Comparison of ENCODE assay signal across 10 mouse cellular contexts in genomic region chr4:117202992-117203354, GRCm38 (mm10). TPM values are rescaled to one million over a fixed set of nuclear protein-coding genes. Genes with fewer than 3 reads are reported as not detected.
DNase-seq lines count a peak whose midpoint lies in the region; ATAC-seq and TF ChIP-seq lines count a peak whose summit lies in the region.
"Had no signal": no experiment of that assay in that cellular context is flagged by ENCODE, and none has a peak within 500 bp of the region (broad histone marks: within the 10 kb centered on the region; RNA-seq: fewer than 3 reads in every experiment).

No protein-coding gene starts in this region.

- WGBS in liver, embryonic 11.5 days: 59% methylated on average over 4 of the region's 4 CpGs
- WGBS in embryonic facial prominence, embryonic 15.5 days: 59% methylated on average over 4 of the region's 4 CpGs

- no peak overlapping the region for H3K4me3 ChIP-seq in gastrocnemius, adult 2 months
- no peak overlapping the region for H3K4me3 ChIP-seq in liver, embryonic 11.5 days (ENCODE audit: low read depth, low read length)
- no peak overlapping the region for H3K4me3 ChIP-seq in embryonic facial prominence, embryonic 15.5 days (replicated peaks)

- no peaks in the 10 kb centered on the region for H3K27me3 ChIP-seq in liver, embryonic 11.5 days (replicated peaks; ENCODE audit: control insufficient read depth, insufficient read depth, low read length)
- no peaks in the 10 kb centered on the region for H3K27me3 ChIP-seq in embryonic facial prominence, embryonic 15.5 days

- intact Hi-C loops in gastrocnemius, adult 2 months (cut with DNase I): no loop called here

- no peaks in the 10 kb centered on the region for H3K4me1 ChIP-seq in liver, embryonic 11.5 days (replicated peaks; ENCODE audit: control insufficient read depth, insufficient read depth, low read length)
- peaks cover 3% of the 10 kb centered on the region; the same call in 1 of the 2 replicates for H3K4me1 ChIP-seq in embryonic facial prominence, embryonic 15.5 days

- H3K27ac ChIP-seq in gastrocnemius, adult 2 months: peak overlapping the region; percentile 76; the same call in 1 of the 2 replicates
- 0 out of 2 replicates have a peak overlapping the region, but pooled peaks have one; percentile 17 for H3K27ac ChIP-seq in liver, embryonic 11.5 days (ENCODE audit: low read depth, low read length)
- peak overlapping the region; percentile 85; the same call in 1 of the 2 replicates for H3K27ac ChIP-seq in embryonic facial prominence, embryonic 15.5 days (replicated peaks)

- ATAC-seq in liver, embryonic 11.5 days (replicated peaks; ENCODE audit: low FRiP score): no peak; the same call in 1 of the 2 replicates
- 0 out of 2 replicates have a peak, but pooled peaks have one; percentile 29 for ATAC-seq in embryonic facial prominence, embryonic 15.5 days (ENCODE audit: insufficient number of reproducible peaks, low FRiP score, low TSS enrichment, low read depth)
- peak; percentile 41 for ATAC-seq in megakaryocyte progenitor cell, adult 5-6 weeks (replicated peaks; ENCODE audit: poor library complexity)
- ATAC-seq in erythroid progenitor cell, adult 5-6 weeks (replicated peaks; ENCODE audit: low FRiP score, poor library complexity, severe bottlenecking): no peak

- DNase-seq in gastrocnemius, adult 2 months: no peak
- DNase-seq in gastrocnemius, postnatal 4 days (ENCODE audit: low spot score in 2 of 2): no peak
- no peak for DNase-seq in liver, embryonic 11.5 days (ENCODE audit: low spot score)
- DNase-seq in liver: no peak
- DNase-seq in spleen, adult 18-20 months: no peak
- DNase-seq: gastrocnemius, postnatal 36 days had no signal

- no peaks in the 10 kb centered on the region for H3K9me3 ChIP-seq in liver, embryonic 11.5 days (ENCODE audit: control insufficient read depth, low read length)
- no peaks in the 10 kb centered on the region for H3K9me3 ChIP-seq in embryonic facial prominence, embryonic 15.5 days (replicated peaks)

- H3K4me2 ChIP-seq in liver, embryonic 11.5 days: no peak overlapping the region
- no peak overlapping the region for H3K4me2 ChIP-seq in embryonic facial prominence, embryonic 15.5 days (replicated peaks)

- no peak overlapping the region for H3K9ac ChIP-seq in liver, embryonic 11.5 days (ENCODE audit: low read depth, low read length)
- H3K9ac ChIP-seq in embryonic facial prominence, embryonic 15.5 days: no peak overlapping the region

- H3K36me3 ChIP-seq in liver, embryonic 11.5 days (ENCODE audit: control insufficient read depth, insufficient read depth, low read length): no peaks in the 10 kb centered on the region
- H3K36me3 ChIP-seq in embryonic facial prominence, embryonic 15.5 days: no peaks in the 10 kb centered on the region

- no peak for TF ChIP-seq CTCF in gastrocnemius, adult 2 months (IDR thresholded peaks at IDR 0.05)

RNA-seq across cellular contexts. Expression of gene Kif2c, which starts 20.5 kb away (rescaled TPM):
- not detected for total RNA-seq in gastrocnemius, adult 2 months (2021)
- total RNA-seq in gastrocnemius, postnatal 4 days (2021): 10 to 100 TPM in 1 of 2 experiments, 1 to 10 TPM in 1; 9.6 to 10.9 TPM
- polyA plus RNA-seq in liver, embryonic 11.5 days (2014; fragmentation: Nextera tagmentation; extraction: Ambion mirVana): 57.3 and 68.0 TPM in 2 replicates
- polyA plus RNA-seq in embryonic facial prominence, embryonic 15.5 days (2015; fragmentation: Nextera tagmentation; extraction: Ambion mirVana): 45.8 and 47.5 TPM in 2 replicates
- total RNA-seq in megakaryocyte progenitor cell, adult 5-6 weeks (2015): 33.3 and 33.7 TPM in 2 replicates
- total RNA-seq in megakaryocyte progenitor cell, adult 5-6 weeks (2017): 45.9 and 46.4 TPM in 2 replicates
- 67.8 and 92.6 TPM in 2 replicates for total RNA-seq in erythroid progenitor cell, adult 5-6 weeks (2015; ENCODE audit: low replicate concordance)
- total RNA-seq in erythroid progenitor cell, adult 5-6 weeks (2017; ENCODE audit: low replicate concordance): 69.3 and 112 TPM in 2 replicates

RNA-seq across cellular contexts. Expression of gene Rps8, which starts 46.9 kb away (rescaled TPM):
- total RNA-seq in gastrocnemius, adult 2 months (2021): 100 to 1,000 TPM; 527 to 622 TPM
- 1,000 to 10,000 TPM; 1,262 to 1,321 TPM for total RNA-seq in gastrocnemius, postnatal 4 days (2021)
- 1,349 and 1,481 TPM in 2 replicates for polyA plus RNA-seq in liver, embryonic 11.5 days (2014; fragmentation: Nextera tagmentation; extraction: Ambion mirVana)
- 934 and 968 TPM in 2 replicates for polyA plus RNA-seq in embryonic facial prominence, embryonic 15.5 days (2015; fragmentation: Nextera tagmentation; extraction: Ambion mirVana)
- total RNA-seq in megakaryocyte progenitor cell, adult 5-6 weeks (2015): 4,838 and 5,186 TPM in 2 replicates
- total RNA-seq in megakaryocyte progenitor cell, adult 5-6 weeks (2017): 1,989 and 2,131 TPM in 2 replicates
- 1,437 and 1,602 TPM in 2 replicates for total RNA-seq in erythroid progenitor cell, adult 5-6 weeks (2015; ENCODE audit: low replicate concordance)
- total RNA-seq in erythroid progenitor cell, adult 5-6 weeks (2017; ENCODE audit: low replicate concordance): 328 and 447 TPM in 2 replicates

RNA-seq across cellular contexts. Expression of gene Tmem53, which starts 48.8 kb away (rescaled TPM):
- 1 to 10 TPM; 2.7 to 6.6 TPM for total RNA-seq in gastrocnemius, adult 2 months (2021)
- total RNA-seq in gastrocnemius, postnatal 4 days (2021): 10 to 100 TPM; 11.5 to 13.8 TPM
- polyA plus RNA-seq in liver, embryonic 11.5 days (2014; fragmentation: Nextera tagmentation; extraction: Ambion mirVana): 3.1 and 4.9 TPM in 2 replicates
- 22.1 and 24.6 TPM in 2 replicates for polyA plus RNA-seq in embryonic facial prominence, embryonic 15.5 days (2015; fragmentation: Nextera tagmentation; extraction: Ambion mirVana)
- 6.2 and 8.5 TPM in 2 replicates for total RNA-seq in megakaryocyte progenitor cell, adult 5-6 weeks (2015)
- 1.7 and 4.9 TPM in 2 replicates for total RNA-seq in megakaryocyte progenitor cell, adult 5-6 weeks (2017)
- total RNA-seq in erythroid progenitor cell, adult 5-6 weeks (2015; ENCODE audit: low replicate concordance): 8.4 TPM in 1 of 2 replicates, not detected in the other
- total RNA-seq in erythroid progenitor cell, adult 5-6 weeks (2017; ENCODE audit: low replicate concordance): 0.39 TPM in 1 of 2 replicates, not detected in the other

RNA-seq across cellular contexts. Expression of gene Armh1, which starts 49.0 kb away (rescaled TPM):
- not detected for total RNA-seq in gastrocnemius, adult 2 months (2021)
- total RNA-seq in gastrocnemius, postnatal 4 days (2021): not detected
- polyA plus RNA-seq in liver, embryonic 11.5 days (2014; fragmentation: Nextera tagmentation; extraction: Ambion mirVana): not detected in 2 replicates
- 3.2 and 5.7 TPM in 2 replicates for polyA plus RNA-seq in embryonic facial prominence, embryonic 15.5 days (2015; fragmentation: Nextera tagmentation; extraction: Ambion mirVana)
- not detected in 2 replicates for total RNA-seq in megakaryocyte progenitor cell, adult 5-6 weeks (2015)
- total RNA-seq in megakaryocyte progenitor cell, adult 5-6 weeks (2017): not detected in 2 replicates
- total RNA-seq in erythroid progenitor cell, adult 5-6 weeks (2015; ENCODE audit: low replicate concordance): not detected in 2 replicates
- total RNA-seq in erythroid progenitor cell, adult 5-6 weeks (2017; ENCODE audit: low replicate concordance): not detected in 2 replicates
- total RNA-seq: gastrocnemius, postnatal 36 days had no signal
- polyA plus RNA-seq: macrophage had no signal

Comparison
In these comparisons a context has a peak if more than half of its experiments do, and no peak if none do; other contexts are left out.
1. RNA of gene Kif2c, which starts 20.5 kb away (total RNA-seq): 67.8 to 112 TPM in erythroid progenitor cell, adult 5-6 weeks, 33.3 to 46.4 TPM in megakaryocyte progenitor cell, adult 5-6 weeks and 9.6 to 10.9 TPM in gastrocnemius, postnatal 4 days; not detected in gastrocnemius, adult 2 months; every median in the first group is over 10 times any median in the second.
2. H3K27ac ChIP-seq: peak in every context shown above with its lines; median percentile 85 in embryonic facial prominence, embryonic 15.5 days; 76 in gastrocnemius, adult 2 months; 17 in liver, embryonic 11.5 days.
3. ATAC-seq: peak in embryonic facial prominence, embryonic 15.5 days (single experiment) and megakaryocyte progenitor cell, adult 5-6 weeks (single experiment); none in liver, embryonic 11.5 days (single experiment) and erythroid progenitor cell, adult 5-6 weeks (single experiment).